Mouse (Mus musculus) stomach, postnatal 0 days (tissue): ENCODE measurements around the gene Chkb. TPM values are rescaled to one million over a fixed set of nuclear protein-coding genes. Genes with fewer than 3 reads are reported as not detected.

ENCODE experiments used
- ATAC-seq: fragments of 200-750 bp; cut with Nextera tagmentation; 2 replicates; pipeline ENCODE4 v1.8.0; 2017; ENCODE audit not compliant: low FRiP score, low TSS enrichment
- DNase-seq: peaks from one replicate; pipeline ENCODE4 v3.0.0-alpha.2; 2016; ENCODE audit warnings: low spot score
- H3K27ac ChIP-seq: fragments of 300-500 bp; sonication (generic); replicated peaks from 2 replicates; pipeline ENCODE4 v1.5.1; 2014; ENCODE audit warnings: mild to moderate bottlenecking, control low read depth
- H3K27me3 ChIP-seq: fragments of 300-500 bp; sonication (generic); 2 replicates; pipeline ENCODE4 v1.6.1; 2014; ENCODE audit warnings: low read length; ENCODE audit not compliant: control insufficient read depth, insufficient read depth
- H3K36me3 ChIP-seq: fragments of 300-500 bp; sonication (generic); 2 replicates; pipeline ENCODE4 v1.6.1; 2014; ENCODE audit warnings: low read length, mixed read lengths; ENCODE audit not compliant: control insufficient read depth, insufficient read depth
- H3K4me1 ChIP-seq: fragments of 300-500 bp; sonication (generic); replicated peaks from 2 replicates; pipeline ENCODE4 v1.6.1; 2014; ENCODE audit warnings: antibody characterized with exemption; ENCODE audit not compliant: control insufficient read depth, insufficient read depth
- H3K4me2 ChIP-seq: fragments of 300-500 bp; sonication (generic); replicated peaks from 2 replicates; pipeline ENCODE4 v1.6.1; 2014; ENCODE audit warnings: low read depth, mild to moderate bottlenecking, control low read depth, moderate library complexity
- H3K4me3 ChIP-seq: fragments of 300-500 bp; sonication (generic); 2 replicates; pipeline ENCODE4 v1.5.1; 2014; ENCODE audit warnings: low read depth, low read length, control low read depth
- H3K9ac ChIP-seq: fragments of 300-500 bp; sonication (generic); 2 replicates; pipeline ENCODE4 v1.6.1; 2014; ENCODE audit warnings: mild to moderate bottlenecking, low read length, control low read depth, mixed read lengths
- H3K9me3 ChIP-seq: fragments of 300-500 bp; sonication (generic); 2 replicates; pipeline ENCODE4 v1.6.1; 2016; ENCODE audit warnings: low read length; ENCODE audit not compliant: control insufficient read depth
- CTCF ChIP-seq: IDR thresholded peaks from 2 replicates; pipeline ENCODE4 v1.5.1; 2016; ENCODE audit warnings: antibody characterized with exemption, low read depth, mild to moderate bottlenecking, moderate library complexity
- EP300 ChIP-seq: optimal IDR thresholded peaks from 2 replicates; pipeline ENCODE3; 2016; ENCODE audit warnings: antibody characterized with exemption
- WGBS: fragments of 180-500 bp; shearing (Covaris S2); extraction: QIAGEN DNeasy Blood & Tissue Kit; methylation state at CpG from one replicate; pipeline ENCODE4 v1.1.7; 2014; 5-methylcytosine and 5-hydroxymethylcytosine counted together
- polyA plus RNA-seq: library from polyadenylated mRNA; unstranded; fragments of >200 nt; fragmentation: Nextera tagmentation; extraction: Ambion mirVana; gene quantifications from 2 replicates; pipeline ENCODE4 v1.2.1, GENCODE M21; 2015

The Chkb gene
- polyA plus RNA-seq, 1 experiment from 2014 or later, result 46.8 TPM

DNA sequence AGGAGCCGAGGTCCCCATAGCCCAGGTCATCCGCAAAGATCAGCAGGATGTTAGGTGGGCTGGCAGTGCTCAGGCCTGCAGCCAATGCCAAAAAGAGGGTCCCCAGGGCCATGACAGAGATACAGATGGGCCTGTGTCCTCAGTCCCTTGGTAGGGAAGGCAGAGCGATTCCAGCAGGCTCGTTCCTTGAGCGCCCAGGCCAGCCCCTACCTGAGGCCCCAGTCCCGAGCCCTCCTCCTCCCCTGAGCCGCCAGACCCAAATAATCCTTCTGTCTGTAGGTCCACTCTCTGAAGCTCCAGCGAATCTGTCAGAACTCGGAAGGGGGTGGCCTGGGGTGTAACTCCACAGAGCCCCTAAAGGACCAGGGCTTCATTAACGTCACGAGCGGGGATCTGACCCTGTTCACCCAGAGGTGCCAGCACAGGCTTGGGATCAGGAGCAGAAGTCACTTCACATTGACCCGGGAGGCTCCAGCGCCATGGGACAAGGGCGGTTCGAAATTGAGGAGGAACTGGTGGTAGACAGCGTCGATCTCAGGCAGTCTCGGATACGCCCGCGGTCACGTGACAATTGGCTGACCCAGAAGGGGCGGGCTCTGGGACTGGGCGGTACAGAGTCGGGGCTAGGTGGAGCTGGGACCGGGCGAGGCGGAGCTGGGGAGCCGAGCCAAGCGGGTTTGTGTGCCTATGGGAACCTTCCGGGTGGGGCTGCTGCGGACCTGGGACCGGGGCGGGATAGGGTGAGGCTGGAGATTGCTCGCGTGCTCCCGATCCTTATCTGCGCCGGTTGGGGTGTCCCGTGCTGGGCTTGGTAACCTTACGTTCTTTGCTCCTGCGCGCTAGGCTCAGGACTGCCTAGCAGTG is 46.1 kb upstream of the Chkb start:
- H3K27ac ChIP-seq, result peak overlapping the region; percentile 81
- H3K9ac ChIP-seq, result peak overlapping the region; percentile 71
- peak overlapping the region; percentile 57 for H3K4me3 ChIP-seq
- no peaks in the 10 kb centered on the region for H3K9me3 ChIP-seq
- WGBS, result 8% methylated on average over 44 of the region's 44 CpGs
- ATAC-seq, result peak; percentile 98
- TF ChIP-seq EP300 (no peak), CTCF (no peak)
- no peaks in the 10 kb centered on the region for H3K36me3 ChIP-seq
- no peaks in the 10 kb centered on the region for H3K27me3 ChIP-seq
- H3K4me1 ChIP-seq, result no peaks in the 10 kb centered on the region
- H3K4me2 ChIP-seq, result peak overlapping the region; percentile 87
- peak; percentile 96 for DNase-seq

DNA sequence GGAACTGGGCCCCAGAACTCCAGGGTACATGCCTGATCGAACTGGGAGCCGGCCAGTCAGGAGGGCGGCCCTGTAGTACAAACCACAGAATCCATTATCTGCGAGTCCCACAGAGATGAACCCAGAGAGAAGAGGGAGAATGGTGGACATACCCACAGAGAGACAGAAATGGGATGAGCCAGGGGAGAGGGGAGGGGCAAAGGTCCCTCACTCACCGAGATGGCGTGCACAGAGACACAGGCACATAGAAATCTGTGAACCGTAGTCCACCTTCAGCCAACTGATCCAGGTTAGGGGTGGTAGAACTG is 45.5 kb upstream of the Chkb start:
- Histone ChIP-seq H3K4me2 (peak overlapping the region; percentile 87), H3K4me3 (peak overlapping the region; percentile 57), H3K4me1 (no peaks in the 10 kb centered on the region), H3K36me3 (no peaks in the 10 kb centered on the region), H3K27ac (no peak overlapping the region), H3K9me3 (no peaks in the 10 kb centered on the region), H3K27me3 (no peaks in the 10 kb centered on the region), H3K9ac (peak overlapping the region; percentile 71; the same call in 1 of the 2 replicates)
- TF ChIP-seq CTCF (no peak), EP300 (no peak)
- ATAC-seq (no peak), DNase-seq (no peak)
- WGBS, result 94% methylated on average over 7 of the region's 7 CpGs

DNA sequence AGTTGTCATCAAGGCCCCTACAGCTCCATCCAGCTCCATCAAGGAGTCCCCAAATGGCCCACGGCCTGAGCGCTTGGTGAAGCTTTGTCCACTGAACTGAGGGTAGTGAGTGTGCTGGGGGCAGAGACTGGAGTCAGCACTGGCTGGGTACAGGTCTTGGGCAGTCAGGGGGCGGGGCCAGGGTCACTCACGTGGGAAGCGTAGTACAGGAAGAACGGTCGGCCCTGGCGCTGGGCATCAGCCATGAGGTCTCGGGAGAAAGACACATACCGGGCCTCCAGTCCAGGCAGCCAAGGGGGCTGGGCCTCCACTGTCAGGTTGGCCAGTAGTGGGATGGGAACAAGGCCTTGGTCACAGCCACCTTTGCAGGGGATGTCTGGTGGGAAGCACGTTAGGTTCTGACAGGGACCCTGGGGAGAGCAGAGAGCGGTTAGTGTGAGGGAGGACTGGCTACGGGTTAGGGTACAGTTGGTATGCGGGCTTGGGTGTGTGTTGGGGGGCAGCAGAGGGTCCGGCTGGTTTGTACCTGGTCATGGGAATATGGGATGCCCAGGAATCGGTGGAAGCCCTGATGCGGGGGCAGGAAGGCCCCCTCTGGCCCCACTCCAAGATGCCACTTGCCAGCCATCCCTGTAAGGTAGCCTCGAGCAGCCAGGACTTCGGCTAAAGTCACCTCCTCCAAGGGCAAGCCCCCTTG is 45.0 kb upstream of the Chkb start:
- Histone ChIP-seq H3K4me3 (no peak overlapping the region), H3K27ac (no peak overlapping the region), H3K36me3 (no peaks in the 10 kb centered on the region), H3K4me2 (no peak overlapping the region), H3K9ac (no peak overlapping the region), H3K9me3 (no peaks in the 10 kb centered on the region), H3K4me1 (no peaks in the 10 kb centered on the region), H3K27me3 (no peaks in the 10 kb centered on the region)
- 90% methylated on average over 19 of the region's 19 CpGs for WGBS
- no peak for TF ChIP-seq EP300
- no peak for TF ChIP-seq CTCF
- no peak for DNase-seq
- ATAC-seq, result no peak

DNA sequence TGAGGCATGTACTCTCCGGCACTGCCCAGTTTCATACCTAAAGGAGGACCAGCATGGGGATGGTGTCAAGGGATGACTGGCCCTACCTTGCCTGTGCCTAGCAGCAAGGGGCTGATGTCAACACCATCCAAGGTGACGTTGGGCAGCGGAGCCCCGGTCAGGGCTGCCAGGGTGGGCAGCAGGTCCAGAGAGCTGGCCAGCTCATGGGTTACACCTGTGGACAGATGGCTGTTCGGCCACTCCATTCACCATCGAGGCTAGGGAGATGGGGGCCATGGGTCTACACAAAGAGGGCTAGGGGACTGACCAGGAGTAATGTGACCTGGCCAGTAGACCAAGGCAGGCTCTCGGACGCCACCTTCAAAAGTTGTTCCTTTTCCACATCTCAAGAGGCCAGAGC is 44.2 kb upstream of the Chkb start:
- H3K4me1 ChIP-seq, result no peaks in the 10 kb centered on the region
- H3K9ac ChIP-seq, result no peak overlapping the region
- ATAC-seq, result no peak
- no peak overlapping the region for H3K4me2 ChIP-seq
- H3K27ac ChIP-seq, result no peak overlapping the region
- H3K9me3 ChIP-seq, result no peaks in the 10 kb centered on the region
- TF ChIP-seq CTCF (no peak), EP300 (no peak)
- no peak for DNase-seq
- H3K4me3 ChIP-seq, result no peak overlapping the region
- 95% methylated on average over 8 of the region's 8 CpGs for WGBS
- no peaks in the 10 kb centered on the region for H3K36me3 ChIP-seq
- H3K27me3 ChIP-seq, result no peaks in the 10 kb centered on the region

DNA sequence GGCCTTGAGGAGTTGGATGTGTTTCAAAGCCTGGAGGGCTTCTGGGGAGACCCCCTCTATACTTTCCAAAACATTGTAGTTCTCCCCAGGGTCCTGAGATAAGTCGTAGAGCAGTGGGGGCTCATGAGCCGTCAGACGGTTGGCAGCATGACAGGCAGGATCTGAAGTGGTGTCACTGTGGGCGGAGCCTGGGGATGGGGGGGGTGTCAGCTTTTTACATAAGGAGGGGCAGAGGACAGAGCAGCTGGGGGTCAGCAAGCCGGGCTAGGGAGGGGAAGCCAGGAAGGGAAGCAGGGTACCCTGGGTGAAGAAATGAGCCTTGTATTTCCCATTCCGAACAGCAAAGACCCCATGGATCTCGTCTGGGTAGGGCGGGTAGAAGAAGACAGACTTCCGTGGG is 43.7 kb upstream of the Chkb start:
- 81% methylated on average over 9 of the region's 9 CpGs for WGBS
- no peak overlapping the region for H3K4me2 ChIP-seq
- no peak overlapping the region for H3K27ac ChIP-seq
- H3K36me3 ChIP-seq, result no peaks in the 10 kb centered on the region
- no peak overlapping the region for H3K4me3 ChIP-seq
- H3K9me3 ChIP-seq, result no peaks in the 10 kb centered on the region
- ATAC-seq (no peak), DNase-seq (no peak)
- no peak overlapping the region for H3K9ac ChIP-seq
- no peaks in the 10 kb centered on the region for H3K27me3 ChIP-seq
- TF ChIP-seq CTCF, result no peak
- no peak for TF ChIP-seq EP300
- no peaks in the 10 kb centered on the region for H3K4me1 ChIP-seq

DNA sequence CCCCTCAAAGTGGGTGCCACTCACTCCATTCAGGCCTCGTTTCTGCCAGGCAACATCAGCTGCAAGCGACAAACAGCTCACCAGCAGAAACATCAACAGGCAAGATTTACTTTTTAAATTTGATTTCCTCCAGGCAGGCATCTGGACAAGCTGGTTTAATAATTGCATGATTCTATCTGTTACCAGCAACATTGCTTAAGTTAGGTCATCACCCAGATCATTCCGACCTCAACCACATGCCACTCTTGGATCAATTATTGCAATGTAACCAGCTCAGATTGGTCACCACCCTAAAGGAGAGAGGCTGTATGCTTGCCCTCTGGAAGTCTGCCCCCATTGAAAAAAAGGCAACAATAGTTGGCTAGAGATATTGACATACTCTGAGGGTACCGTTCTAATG is 41.8 kb upstream of the Chkb start:
- ATAC-seq, result no peak
- DNase-seq, result no peak
- Histone ChIP-seq H3K27me3 (no peaks in the 10 kb centered on the region), H3K4me1 (no peaks in the 10 kb centered on the region), H3K27ac (no peak overlapping the region), H3K9me3 (no peaks in the 10 kb centered on the region), H3K4me2 (no peak overlapping the region), H3K9ac (no peak overlapping the region), H3K4me3 (no peak overlapping the region), H3K36me3 (no peaks in the 10 kb centered on the region)
- TF ChIP-seq EP300 (no peak), CTCF (no peak)
- WGBS, result 69% methylated on average over 4 of the region's 4 CpGs
